Mouse (Mus musculus) CH12.LX (cell line): ENCODE measurements at regions not wholly inside any gene's neighbourhood (a gene's known extent, or its start where the extent isn't known, plus 50 kb on each side); places are given as distances from the start of the nearest gene placed in this dataset.

ENCODE experiments used
- DNase-seq: peaks from one replicate; pipeline ENCODE4 v3.0.0-alpha.2; 2013; ENCODE audit errors: extremely low read depth
- H3K27ac ChIP-seq: 2 replicates; pipeline ENCODE4 v1.5.1; 2012; ENCODE audit warnings: low read depth, mild to moderate bottlenecking, control low read depth, moderate library complexity; ENCODE audit not compliant: insufficient read depth
- H3K27me3 ChIP-seq: replicated peaks from 2 replicates; pipeline ENCODE3; 2012; ENCODE audit warnings: inconsistent platforms
- H3K36me3 ChIP-seq, 2 experiments: replicated peaks in 1 of 2; 2 replicates each; pipeline versions ENCODE3 to v1.6.1; 2012; ENCODE audit warnings: inconsistent platforms in 1 of 2, low read length in 1 of 2, mild to moderate bottlenecking in 1 of 2, mixed read lengths in 1 of 2, moderate library complexity in 1 of 2; ENCODE audit not compliant: control insufficient read depth in 1 of 2, insufficient read depth in 1 of 2
- H3K4me1 ChIP-seq, 2 experiments: 2 replicates each; pipeline ENCODE4 v1.6.1; 2012; ENCODE audit warnings: inconsistent platforms in 1 of 2, moderate library complexity in 1 of 2; ENCODE audit not compliant: insufficient read depth in 2 of 2, control insufficient read depth in 1 of 2
- H3K4me2 ChIP-seq: 2 replicates; pipeline ENCODE4 v1.6.1; 2012; ENCODE audit warnings: low read depth, mild to moderate bottlenecking, control low read depth; ENCODE audit not compliant: poor library complexity, insufficient read depth, severe bottlenecking
- H3K4me3 ChIP-seq, 3 experiments: fragments of 150-350 bp in 1 of 3; sonication (generic) in 1 of 3; replicated peaks in 1 of 3; 2 replicates each; pipeline versions ENCODE3 to v1.5.1; 2011 to 2012; ENCODE audit warnings: low read depth in 2 of 3, low read length in 2 of 3, mild to moderate bottlenecking in 2 of 3, moderate library complexity in 2 of 3, control low read depth in 1 of 3, improper control_type of control experiment in 1 of 3, inconsistent platforms in 1 of 3, mixed read lengths in 1 of 3; ENCODE audit not compliant: poor library complexity in 1 of 3
- H3K79me2 ChIP-seq: replicated peaks from 2 replicates; pipeline ENCODE4 v1.6.1; 2012; ENCODE audit warnings: mild to moderate bottlenecking, moderate library complexity; ENCODE audit not compliant: control insufficient read depth, poor library complexity, insufficient read depth, severe bottlenecking; ENCODE audit errors: extremely low read depth
- H3K9ac ChIP-seq: 2 replicates; pipeline ENCODE4 v1.6.1; 2012; ENCODE audit warnings: low read depth, mild to moderate bottlenecking, control low read depth, moderate library complexity; ENCODE audit not compliant: insufficient read depth
- H3K9me3 ChIP-seq: replicated peaks from 2 replicates; pipeline ENCODE3; 2012; ENCODE audit warnings: low read length, inconsistent platforms, mixed read lengths
- CHD1 ChIP-seq: IDR thresholded peaks from 2 replicates; pipeline ENCODE4 v1.6.1; 2012; ENCODE audit warnings: low read depth, low read length, improper control_type of control experiment, inconsistent platforms
- CHD2 ChIP-seq: IDR thresholded peaks from 2 replicates; pipeline ENCODE4 v1.6.1; 2011; ENCODE audit warnings: low read length, improper control_type of control experiment
- CTCF ChIP-seq, 2 experiments: IDR thresholded peaks in 1 of 2; conservative IDR thresholded peaks in 1 of 2; 2 replicates each; pipeline ENCODE4 v1.5.1; 2011 to 2012; ENCODE audit warnings: low read depth in 2 of 2, low read length in 2 of 2, improper control_type of control experiment in 1 of 2, inconsistent platforms in 1 of 2, mild to moderate bottlenecking in 1 of 2, moderate library complexity in 1 of 2
- E2F4 ChIP-seq: IDR thresholded peaks from 2 replicates; pipeline ENCODE4 v1.6.1; 2011; ENCODE audit warnings: low read depth, low read length, improper control_type of control experiment; ENCODE audit not compliant: insufficient replicate concordance
- ELF1 ChIP-seq: IDR thresholded peaks from 2 replicates; pipeline ENCODE4 v1.6.1; 2014; ENCODE audit warnings: low read depth, mild to moderate bottlenecking, inconsistent platforms, low read length, improper control_type of control experiment
- EP300 ChIP-seq: IDR thresholded peaks from 2 replicates; pipeline ENCODE4 v1.6.1; 2011; ENCODE audit warnings: low read length, improper control_type of control experiment
- ETS1 ChIP-seq: conservative IDR thresholded peaks from 2 replicates; pipeline ENCODE4 v1.6.1; 2012; ENCODE audit warnings: low read depth, mild to moderate bottlenecking, inconsistent platforms, low read length, improper control_type of control experiment, moderate library complexity
- HCFC1 ChIP-seq: IDR thresholded peaks from 2 replicates; pipeline ENCODE4 v1.6.1; 2012; ENCODE audit warnings: low read depth, mild to moderate bottlenecking, inconsistent platforms, low read length, improper control_type of control experiment
- KAT2A ChIP-seq: IDR thresholded peaks from 2 replicates; pipeline ENCODE4 v1.6.1; 2012; ENCODE audit warnings: low read length, improper control_type of control experiment, inconsistent platforms; ENCODE audit not compliant: insufficient replicate concordance
- MAZ ChIP-seq: IDR thresholded peaks from 2 replicates; pipeline ENCODE4 v1.6.1; 2012; ENCODE audit warnings: low read depth, mild to moderate bottlenecking, inconsistent platforms, low read length, improper control_type of control experiment, moderate library complexity
- MEF2A ChIP-seq: IDR thresholded peaks from 2 replicates; pipeline ENCODE4 v1.6.1; 2014; ENCODE audit warnings: low read depth, mild to moderate bottlenecking, inconsistent platforms, low read length, improper control_type of control experiment, borderline replicate concordance
- MYC ChIP-seq: IDR thresholded peaks from 2 replicates; pipeline ENCODE4 v1.6.1; 2011; ENCODE audit warnings: low read depth, mild to moderate bottlenecking, improper control_type of control experiment, low read length
- NELFE ChIP-seq: IDR thresholded peaks from 2 replicates; pipeline ENCODE4 v1.6.1; 2011; ENCODE audit warnings: low read depth, low read length, improper control_type of control experiment
- NRF1 ChIP-seq: IDR thresholded peaks from 2 replicates; pipeline ENCODE4 v1.6.1; 2014; ENCODE audit warnings: low read depth, mild to moderate bottlenecking, inconsistent platforms, low read length, improper control_type of control experiment, moderate library complexity
- PAX5 ChIP-seq: IDR thresholded peaks from 2 replicates; pipeline ENCODE4 v1.6.1; 2012; ENCODE audit warnings: low read length, inconsistent platforms, mixed read lengths
- POLR2A ChIP-seq: IDR thresholded peaks from 2 replicates; pipeline ENCODE4 v1.6.1; 2011; ENCODE audit warnings: low read depth, mild to moderate bottlenecking, improper control_type of control experiment, low read length
- RAD21 ChIP-seq: IDR thresholded peaks from 2 replicates; pipeline ENCODE4 v1.6.1; 2011; ENCODE audit warnings: low read depth, mild to moderate bottlenecking, low read length, improper control_type of control experiment, moderate library complexity
- RCOR1 ChIP-seq: conservative IDR thresholded peaks from 2 replicates; pipeline ENCODE4 v1.6.1; 2012; ENCODE audit warnings: low read depth, mild to moderate bottlenecking, inconsistent platforms, low read length, improper control_type of control experiment
- SMC3 ChIP-seq: IDR thresholded peaks from 2 replicates; pipeline ENCODE4 v1.6.1; 2011; ENCODE audit warnings: low read depth, low read length, improper control_type of control experiment
- TBP ChIP-seq: conservative IDR thresholded peaks from 2 replicates; pipeline ENCODE4 v1.6.1; 2011; ENCODE audit warnings: low read depth, low read length, improper control_type of control experiment
- TCF12 ChIP-seq: IDR thresholded peaks from 2 replicates; pipeline ENCODE4 v1.6.1; 2014; ENCODE audit warnings: low read depth, mild to moderate bottlenecking, inconsistent platforms, low read length, improper control_type of control experiment
- UBTF ChIP-seq: IDR thresholded peaks from 2 replicates; pipeline ENCODE4 v1.6.1; 2012; ENCODE audit warnings: low read depth, mild to moderate bottlenecking, inconsistent platforms, low read length, improper control_type of control experiment, moderate library complexity
- USF1 ChIP-seq: IDR thresholded peaks from 2 replicates; pipeline ENCODE4 v1.6.1; 2014; ENCODE audit warnings: low read depth, mild to moderate bottlenecking, inconsistent platforms, low read length, improper control_type of control experiment
- USF2 ChIP-seq: conservative IDR thresholded peaks from 2 replicates; pipeline ENCODE4 v1.6.1; 2011; ENCODE audit warnings: low read depth, low read length, improper control_type of control experiment
- ZC3H11A ChIP-seq: IDR thresholded peaks from 2 replicates; pipeline ENCODE4 v1.6.1; 2012; ENCODE audit warnings: low read depth, mild to moderate bottlenecking, inconsistent platforms, low read length, improper control_type of control experiment
- ZKSCAN1 ChIP-seq: IDR thresholded peaks from 2 replicates; pipeline ENCODE4 v1.6.1; 2012; ENCODE audit warnings: low read depth, inconsistent platforms, low read length, improper control_type of control experiment, borderline replicate concordance
- ZNF384 ChIP-seq: IDR thresholded peaks from 2 replicates; pipeline ENCODE4 v1.6.1; 2012; ENCODE audit warnings: low read depth, low read length, improper control_type of control experiment, inconsistent platforms
- dilution Hi-C: fragments of 300-500 bp; cut with MboI; formaldehyde crosslinking; loops from 2 replicates; pipeline ENCODE4 v1.14.3; 2020; ENCODE audit warnings: low sequenced_read_pairs; ENCODE audit not compliant: extremely low pct_unique_long_range_greater_than_20kb, extremely low pct_ligation_motif_present
- in situ Hi-C: fragments of 300-500 bp; cut with MboI; formaldehyde crosslinking; loops from 3 replicates; pipeline ENCODE4 v1.14.3; 2019; ENCODE audit warnings: low sequenced_read_pairs, low pct_ligation_motif_present, low pct_unique_long_range_greater_than_20kb, mixed read lengths

DNA sequence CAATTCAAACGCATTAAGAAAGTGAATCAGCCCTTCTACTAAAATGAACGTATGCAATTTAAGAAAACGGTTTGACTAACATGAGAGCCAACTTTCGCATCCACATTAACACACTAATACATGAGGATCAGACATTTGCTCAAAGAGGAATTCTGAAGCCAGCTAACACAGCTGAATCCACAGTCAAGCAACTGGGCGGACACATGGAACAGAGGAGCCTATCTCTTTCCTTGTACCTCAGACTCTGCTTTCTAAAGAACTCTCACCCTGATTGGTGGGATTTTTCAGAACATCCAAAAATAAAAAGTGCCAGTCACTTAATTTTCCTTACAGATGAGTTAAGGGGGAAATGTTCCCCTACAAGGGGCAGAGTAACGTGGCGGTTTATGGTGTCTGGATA, 161.3 kb upstream of the Tas2r134 start:
- no peak for DNase-seq
- TF ChIP-seq ETS1, result no peak
- TF ChIP-seq TCF12, result no peak
- TF ChIP-seq RAD21, result no peak
- TF ChIP-seq NRF1, result no peak
- TF ChIP-seq PAX5, result no peak
- no peak for TF ChIP-seq CHD2
- TF ChIP-seq CTCF (conservative IDR thresholded peaks at IDR 0.05 in 1 of 2, IDR thresholded peaks at IDR 0.05 in 1 of 2; ENCODE audit: low read depth in 2 of 2, low read length in 2 of 2), result no peak
- TF ChIP-seq HCFC1, result no peak
- no peak for TF ChIP-seq EP300
- TF ChIP-seq USF2, result no peak
- no peak for TF ChIP-seq MAZ
- TF ChIP-seq NELFE, result no peak
- no peak for TF ChIP-seq ZNF384
- TF ChIP-seq E2F4, result no peak
- TF ChIP-seq USF1, result no peak
- no peak for TF ChIP-seq MEF2A
- TF ChIP-seq KAT2A, result no peak
- no peak for TF ChIP-seq SMC3
- TF ChIP-seq, all 38 proteins: peak for 0
- Histone ChIP-seq H3K4me2 (no peak overlapping the region), H3K4me1 (no peaks in the 10 kb centered on the region), H3K27ac (no peak overlapping the region), H3K4me3 (no peak overlapping the region), H3K9me3 (no peaks in the 10 kb centered on the region), H3K79me2 (no peaks in the 10 kb centered on the region), H3K36me3 (no peaks in the 10 kb centered on the region), H3K9ac (no peak overlapping the region), H3K27me3 (no peaks in the 10 kb centered on the region)
- in situ Hi-C loops (no loop called here), dilution Hi-C loops (no loop called here)

DNA sequence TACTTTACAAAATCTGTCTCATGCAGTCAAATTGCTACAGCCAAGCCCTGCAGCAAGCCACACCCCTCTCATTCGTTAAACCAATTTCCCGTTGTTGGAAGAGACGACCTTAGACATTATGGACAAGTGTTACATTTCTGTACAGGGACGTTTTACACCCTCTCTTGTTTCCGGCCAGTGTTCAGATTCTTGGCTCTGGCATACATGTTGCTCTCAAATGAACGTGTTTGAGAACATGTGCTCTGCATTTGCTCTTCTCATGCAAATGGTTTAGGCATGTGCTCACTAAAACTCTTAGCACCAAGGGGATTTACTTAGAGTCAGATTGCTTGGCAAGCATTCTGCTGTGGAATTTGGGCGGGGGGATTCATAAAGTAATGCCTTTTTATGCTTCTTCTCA, 161.7 kb upstream of the Tas2r134 start:
- Histone ChIP-seq H3K36me3 (no peaks in the 10 kb centered on the region), H3K4me1 (no peaks in the 10 kb centered on the region), H3K9ac (no peak overlapping the region), H3K27ac (no peak overlapping the region), H3K27me3 (no peaks in the 10 kb centered on the region), H3K4me2 (no peak overlapping the region), H3K9me3 (no peaks in the 10 kb centered on the region), H3K4me3 (no peak overlapping the region), H3K79me2 (no peaks in the 10 kb centered on the region)
- in situ Hi-C loops (no loop called here), dilution Hi-C loops (no loop called here)
- no peak for DNase-seq
- TF ChIP-seq MEF2A, result no peak
- TF ChIP-seq TBP, result no peak
- no peak for TF ChIP-seq RCOR1
- no peak for TF ChIP-seq ELF1
- no peak for TF ChIP-seq MYC
- TF ChIP-seq ZC3H11A, result no peak
- TF ChIP-seq POLR2A, result no peak
- TF ChIP-seq EP300, result no peak
- TF ChIP-seq NELFE, result no peak
- no peak for TF ChIP-seq UBTF
- no peak for TF ChIP-seq E2F4
- TF ChIP-seq TCF12, result no peak
- no peak for TF ChIP-seq ZKSCAN1
- no peak for TF ChIP-seq CHD1
- no peak for TF ChIP-seq CHD2
- no peak for TF ChIP-seq CTCF (conservative IDR thresholded peaks at IDR 0.05 in 1 of 2, IDR thresholded peaks at IDR 0.05 in 1 of 2; ENCODE audit: low read depth in 2 of 2, low read length in 2 of 2)
